Mouse (Mus musculus) myocyte (in vitro differentiated cells): Measurements from ENCODE around the gene Smim4.
A peak's percentile ranks its signal among the peaks of the same experiment; 100 is the strongest.

Source experiments
- MAX ChIP-seq: IDR thresholded peaks from one replicate; pipeline ENCODE4 v1.6.1; 2011; ENCODE audit warnings: low read depth, mild to moderate bottlenecking, control low read depth
- POLR2A ChIP-seq: IDR thresholded peaks from one replicate; pipeline ENCODE4 v1.6.1; 2011; ENCODE audit warnings: low read depth, mild to moderate bottlenecking, control low read depth, moderate library complexity; ENCODE audit not compliant: insufficient read length
- REST ChIP-seq: IDR thresholded peaks from one replicate; pipeline ENCODE4 v1.6.1; 2011; ENCODE audit warnings: mild to moderate bottlenecking, control low read depth, moderate library complexity; ENCODE audit not compliant: insufficient read depth, insufficient read length
- TCF12 ChIP-seq: IDR thresholded peaks from one replicate; pipeline ENCODE4 v1.6.1; 2011; ENCODE audit warnings: mild to moderate bottlenecking, control low read depth; ENCODE audit not compliant: poor library complexity, insufficient read depth, severe bottlenecking
- USF1 ChIP-seq: IDR thresholded peaks from one replicate; pipeline ENCODE4 v1.6.1; 2011; ENCODE audit warnings: low read depth, mild to moderate bottlenecking, control low read depth, moderate library complexity

GRCm38 (mm10) chr14:31079313-31080028 is 49.3 kb downstream of the Smim4 start:
- TF ChIP-seq POLR2A (no peak), TCF12 (peak; percentile 60), USF1 (no peak), REST (no peak), MAX (no peak)
